Mouse (Mus musculus) olfactory bulb, adult 2 months (tissue): Measurements from ENCODE around the gene Rho.

Experiments
- CTCF ChIP-seq: fragments of 200-500 bp; IDR thresholded peaks from 2 replicates; pipeline ENCODE4 v1.5.1; 2012; ENCODE audit warnings: low read depth, mild to moderate bottlenecking, low read length, moderate library complexity; ENCODE audit not compliant: insufficient read depth
- POLR2A ChIP-seq: fragments of 200-500 bp; IDR thresholded peaks from 2 replicates; pipeline ENCODE4 v1.6.1; 2012; ENCODE audit warnings: mild to moderate bottlenecking, low read depth, low read length, moderate library complexity; ENCODE audit not compliant: insufficient read depth

- TF ChIP-seq CTCF = no peak
- TF ChIP-seq POLR2A = no peak
Observed at GRCm38 (mm10) chr6:115967291-115967880, 35.8 kb downstream of the Rho start.
